In the genomic region with DNA sequence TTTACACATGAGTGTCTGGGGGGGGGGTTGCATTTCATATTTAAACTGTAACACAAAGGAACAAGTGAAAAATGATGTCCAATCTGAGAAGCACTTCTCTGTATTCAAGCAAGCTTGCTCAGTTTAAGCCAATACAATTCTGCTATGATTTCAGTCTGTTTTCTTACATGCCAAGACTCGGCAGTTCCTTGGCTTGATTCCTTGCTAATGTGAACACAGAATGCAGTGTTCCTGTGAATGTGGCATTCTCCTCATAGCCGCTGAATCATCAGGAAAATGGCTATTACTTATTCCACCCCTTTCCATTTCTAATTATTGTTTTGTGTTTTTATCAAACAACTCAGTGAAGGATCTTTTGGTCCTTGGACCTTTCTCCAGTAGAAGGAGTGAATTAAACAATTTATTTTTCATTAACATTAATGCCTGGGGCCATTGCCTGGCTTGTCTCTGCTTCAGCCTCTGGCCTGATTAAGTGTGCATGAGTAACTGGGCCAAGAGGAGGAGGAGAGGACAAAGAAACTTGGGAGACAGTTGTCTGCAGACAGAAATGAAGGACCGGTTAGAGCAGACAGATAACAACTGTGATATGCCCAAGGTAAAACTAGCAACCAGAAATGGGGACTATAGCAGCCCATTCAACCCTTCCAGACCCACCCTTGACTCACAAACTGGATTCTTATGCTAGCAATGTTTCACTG, we compare ENCODE assay signal across 15 mouse cellular contexts.
DNase-seq lines count a peak whose midpoint lies in the region; TF ChIP-seq lines count a peak whose summit lies in the region.
"Had no signal": no experiment of that assay in that cellular context is flagged by ENCODE, and none has a peak within 500 bp of the region (broad histone marks: within the 10 kb centered on the region; RNA-seq: fewer than 3 reads in every experiment).

No protein-coding gene starts in this region.

- no peak overlapping the region for H3K4me3 ChIP-seq in layer of hippocampus, adult 2 months
- H3K4me3 ChIP-seq: heart, embryonic 10.5 days; hindbrain, embryonic 12.5 days; kidney, embryonic 15.5 days; limb, embryonic 10.5 days; midbrain, embryonic 13.5 days had no signal

- TF ChIP-seq CTCF in layer of hippocampus, adult 2 months (conservative IDR thresholded peaks at IDR 0.05): no peak

- H3K27ac ChIP-seq in layer of hippocampus, adult 2 months: peak overlapping the region; percentile 78
- H3K27ac ChIP-seq: heart, embryonic 10.5 days; hindbrain, embryonic 12.5 days; kidney, embryonic 15.5 days; limb, embryonic 10.5 days; midbrain, embryonic 13.5 days had no signal

- peak; percentile 2 for DNase-seq in heart, postnatal 10 days
- DNase-seq in heart, postnatal 36 days: no peak
- peak; percentile 19 for DNase-seq in right cerebral cortex, postnatal 25 days
- no peak for DNase-seq in right cerebral cortex, postnatal 14 days
- peak; percentile 42 to 73 for DNase-seq in layer of hippocampus, adult 2 months (ENCODE audit: low spot score in 2 of 2)
- no peak for DNase-seq in urinary bladder, postnatal 4 days (ENCODE audit: low spot score in 2 of 2)
- DNase-seq in spleen, postnatal 36 days (ENCODE audit: low spot score in 2 of 2): no peak
- DNase-seq in thymus, postnatal 14 days: no peak
- DNase-seq: adrenal gland, postnatal 14 days; liver, postnatal 0 days had no signal

- intact Hi-C loops in heart, postnatal 10 days (cut with DNase I): no loop called here
- intact Hi-C loops in heart, postnatal 36 days (cut with DNase I): no loop called here

Comparison
In these comparisons a context has a peak if more than half of its experiments do, and no peak if none do; other contexts are left out.
1. DNase-seq: peak in heart, postnatal 10 days (2 of 2), right cerebral cortex, postnatal 25 days (single experiment) and layer of hippocampus, adult 2 months (2 of 2); none in heart, postnatal 36 days (0 of 2), right cerebral cortex, postnatal 14 days (single experiment), urinary bladder, postnatal 4 days (0 of 2), spleen, postnatal 36 days (0 of 2) and thymus, postnatal 14 days (single experiment).